Mouse (Mus musculus): ENCODE results near the gene Ift122. TPM values are rescaled to one million over a fixed set of nuclear protein-coding genes. Genes with fewer than 3 reads are reported as not detected.
"Not testable (repeated sequence)": the region's sequence is repeated elsewhere in the genome, so short reads cannot be mapped to it uniquely, and the experiment has no call there.

Gene Ift122
- total and polyA plus RNA-seq, 3 experiments = 7.9 to 14.1 (median 8.6) TPM

GRCm38 (mm10) chr6:115863340-115863841 lies 10.1 kb downstream of the Ift122 start:
- no peak overlapping the region for H3K4me3 ChIP-seq (replicated peaks in 1 of 3; ENCODE audit: low read depth in 2 of 3, low read length in 2 of 3, poor library complexity in 1 of 3)
- dilution Hi-C loops (cut with MboI; ENCODE audit: extremely low pct_ligation_motif_present, extremely low pct_unique_long_range_greater_than_20kb, low sequenced_read_pairs) (no loop called here), in situ Hi-C loops (cut with MboI; ENCODE audit: low pct_ligation_motif_present, low pct_unique_long_range_greater_than_20kb, low sequenced_read_pairs) (no loop called here)
- no peak overlapping the region for H3K4me2 ChIP-seq (ENCODE audit: insufficient read depth, low read depth, poor library complexity, severe bottlenecking)
- H3K4me1 ChIP-seq (ENCODE audit: control insufficient read depth in 1 of 2, insufficient read depth in 2 of 2) = no peaks in the 10 kb centered on the region
- no peaks in the 10 kb centered on the region for H3K79me2 ChIP-seq (replicated peaks; ENCODE audit: control insufficient read depth, extremely low read depth, insufficient read depth, poor library complexity, severe bottlenecking)
- no peak overlapping the region for H3K9ac ChIP-seq (ENCODE audit: insufficient read depth, low read depth)
- no peak for DNase-seq (ENCODE audit: extremely low read depth)
- peaks cover 0 to 16% of the 10 kb centered on the region in 2 experiments for H3K36me3 ChIP-seq (replicated peaks in 1 of 2; ENCODE audit: control insufficient read depth in 1 of 2, insufficient read depth in 1 of 2, low read length in 1 of 2)
- no peaks in the 10 kb centered on the region for H3K27me3 ChIP-seq (replicated peaks)
- no peak overlapping the region for H3K27ac ChIP-seq (ENCODE audit: insufficient read depth, low read depth)
- H3K9me3 ChIP-seq (replicated peaks; ENCODE audit: low read length) = no peaks in the 10 kb centered on the region
- TF ChIP-seq SIN3A (IDR thresholded peaks at IDR 0.05; ENCODE audit: low read length) (no peak), MYC (IDR thresholded peaks at IDR 0.05; ENCODE audit: low read depth, low read length) (no peak), IRF4 (IDR thresholded peaks at IDR 0.05; ENCODE audit: low read depth, low read length) (no peak), HCFC1 (IDR thresholded peaks at IDR 0.05; ENCODE audit: low read depth, low read length) (no peak), ETS1 (conservative IDR thresholded peaks at IDR 0.05; ENCODE audit: low read depth, low read length) (no peak)

DNA sequence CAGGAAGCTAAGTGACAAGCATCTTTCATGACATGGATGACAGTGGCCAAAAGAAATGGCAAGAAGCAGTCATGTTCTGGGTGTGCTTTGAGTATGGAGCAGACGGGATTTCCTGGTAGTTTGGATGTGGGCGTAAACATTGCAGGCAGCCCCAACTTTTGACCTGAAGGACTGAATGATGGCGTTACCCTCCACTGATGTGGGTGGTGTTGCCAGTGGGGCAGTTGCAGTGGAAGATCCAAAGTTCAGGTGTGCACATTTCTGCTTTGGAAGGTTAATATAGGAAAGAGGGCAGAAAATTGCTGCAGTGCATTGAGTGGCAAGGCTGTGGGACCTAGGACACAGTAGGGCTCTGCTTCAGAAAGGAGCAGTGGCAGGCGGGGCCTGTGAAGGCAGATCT lies 12.0 kb downstream of the Ift122 start:
- in situ Hi-C loops (cut with MboI; ENCODE audit: low pct_ligation_motif_present, low pct_unique_long_range_greater_than_20kb, low sequenced_read_pairs) (no loop called here), dilution Hi-C loops (cut with MboI; ENCODE audit: extremely low pct_ligation_motif_present, extremely low pct_unique_long_range_greater_than_20kb, low sequenced_read_pairs) (no loop called here)
- TF ChIP-seq RAD21 (IDR thresholded peaks at IDR 0.05; ENCODE audit: low read depth, low read length) = no peak
- TF ChIP-seq MAZ (IDR thresholded peaks at IDR 0.05; ENCODE audit: low read depth, low read length) = no peak
- no peak for TF ChIP-seq HCFC1 (IDR thresholded peaks at IDR 0.05; ENCODE audit: low read depth, low read length)
- no peak for TF ChIP-seq E2F4 (IDR thresholded peaks at IDR 0.05; ENCODE audit: insufficient replicate concordance, low read depth, low read length)
- TF ChIP-seq USF2 (conservative IDR thresholded peaks at IDR 0.05; ENCODE audit: low read depth, low read length) = no peak
- TF ChIP-seq MAX (IDR thresholded peaks at IDR 0.05; ENCODE audit: low read length) = no peak
- TF ChIP-seq ZKSCAN1 (IDR thresholded peaks at IDR 0.05; ENCODE audit: borderline replicate concordance, low read depth, low read length) = no peak
- no peak for TF ChIP-seq MAFK (IDR thresholded peaks at IDR 0.05; ENCODE audit: insufficient replicate concordance, low read length)
- no peak for TF ChIP-seq ELF1 (IDR thresholded peaks at IDR 0.05; ENCODE audit: low read depth, low read length)
- TF ChIP-seq ZC3H11A (IDR thresholded peaks at IDR 0.05; ENCODE audit: low read depth, low read length) = no peak
- no peak for TF ChIP-seq UBTF (IDR thresholded peaks at IDR 0.05; ENCODE audit: low read depth, low read length)
- no peak for TF ChIP-seq PAX5 (IDR thresholded peaks at IDR 0.05; ENCODE audit: low read length)
- no peak for TF ChIP-seq ETS1 (conservative IDR thresholded peaks at IDR 0.05; ENCODE audit: low read depth, low read length)
- TF ChIP-seq JUN (IDR thresholded peaks at IDR 0.05; ENCODE audit: insufficient read depth, low read depth, low read length) = no peak
- no peak for TF ChIP-seq SMC3 (IDR thresholded peaks at IDR 0.05; ENCODE audit: low read depth, low read length)
- TF ChIP-seq MXI1 (IDR thresholded peaks at IDR 0.05; ENCODE audit: low read depth, low read length) = no peak
- no peak for TF ChIP-seq NRF1 (IDR thresholded peaks at IDR 0.05; ENCODE audit: low read depth, low read length)
- TF ChIP-seq JUND (conservative IDR thresholded peaks at IDR 0.05; ENCODE audit: low read depth, low read length) = no peak
- TF ChIP-seq MEF2A (IDR thresholded peaks at IDR 0.05; ENCODE audit: borderline replicate concordance, low read depth, low read length) = no peak
- H3K4me1 ChIP-seq (ENCODE audit: control insufficient read depth in 1 of 2, insufficient read depth in 2 of 2) = no peaks in the 10 kb centered on the region
- H3K9ac ChIP-seq (ENCODE audit: insufficient read depth, low read depth) = no peak overlapping the region
- no peak overlapping the region for H3K27ac ChIP-seq (ENCODE audit: insufficient read depth, low read depth)
- H3K27me3 ChIP-seq (replicated peaks) = no peaks in the 10 kb centered on the region
- H3K4me2 ChIP-seq (ENCODE audit: insufficient read depth, low read depth, poor library complexity, severe bottlenecking) = no peak overlapping the region
- H3K79me2 ChIP-seq (replicated peaks; ENCODE audit: control insufficient read depth, extremely low read depth, insufficient read depth, poor library complexity, severe bottlenecking) = no peaks in the 10 kb centered on the region
- no peaks in the 10 kb centered on the region for H3K9me3 ChIP-seq (replicated peaks; ENCODE audit: low read length)
- DNase-seq (ENCODE audit: extremely low read depth) = no peak
- H3K4me3 ChIP-seq (replicated peaks in 1 of 3; ENCODE audit: low read depth in 2 of 3, low read length in 2 of 3, poor library complexity in 1 of 3) = no peak overlapping the region
- peaks cover 0 to 14% of the 10 kb centered on the region in 2 experiments for H3K36me3 ChIP-seq (replicated peaks in 1 of 2; ENCODE audit: control insufficient read depth in 1 of 2, insufficient read depth in 1 of 2, low read length in 1 of 2)

- H3K79me2 ChIP-seq (replicated peaks; ENCODE audit: control insufficient read depth, extremely low read depth, insufficient read depth, poor library complexity, severe bottlenecking); in situ Hi-C loops (cut with MboI; ENCODE audit: low pct_ligation_motif_present, low pct_unique_long_range_greater_than_20kb, low sequenced_read_pairs); DNase-seq (ENCODE audit: extremely low read depth); H3K9me3 ChIP-seq (replicated peaks; ENCODE audit: low read length); dilution Hi-C loops (cut with MboI; ENCODE audit: extremely low pct_ligation_motif_present, extremely low pct_unique_long_range_greater_than_20kb, low sequenced_read_pairs); H3K4me3 ChIP-seq (replicated peaks in 1 of 3; ENCODE audit: low read depth in 2 of 3, low read length in 2 of 3, poor library complexity in 1 of 3); H3K4me1 ChIP-seq (ENCODE audit: control insufficient read depth in 1 of 2, insufficient read depth in 2 of 2); H3K9ac ChIP-seq (ENCODE audit: insufficient read depth, low read depth); H3K4me2 ChIP-seq (ENCODE audit: insufficient read depth, low read depth, poor library complexity, severe bottlenecking); H3K27me3 ChIP-seq (replicated peaks); H3K27ac ChIP-seq (ENCODE audit: insufficient read depth, low read depth): not testable (repeated sequence)
- peaks cover 0 to 12% of the 10 kb centered on the region in 2 experiments for H3K36me3 ChIP-seq (replicated peaks in 1 of 2; ENCODE audit: control insufficient read depth in 1 of 2, insufficient read depth in 1 of 2, low read length in 1 of 2)
Measured at GRCm38 (mm10) chr6:115867157-115867556, 13.9 kb downstream of the Ift122 start.
